Mouse (Mus musculus): ENCODE results near the gene Tmem229b. TPM values are rescaled to one million over a fixed set of nuclear protein-coding genes. Genes with fewer than 3 reads are reported as not detected.
"Not testable (repeated sequence)": the region's sequence is repeated elsewhere in the genome, so short reads cannot be mapped to it uniquely, and the experiment has no call there.

Gene Tmem229b
- total RNA-seq, 2 experiments from 2014 or later = 3.6 to 4.3 TPM

- DNase-seq = peak; percentile 63 to 64
Observed at GRCm38 (mm10) chr12:79006478-79007125, 825 bp downstream of the Tmem229b start.

DNA sequence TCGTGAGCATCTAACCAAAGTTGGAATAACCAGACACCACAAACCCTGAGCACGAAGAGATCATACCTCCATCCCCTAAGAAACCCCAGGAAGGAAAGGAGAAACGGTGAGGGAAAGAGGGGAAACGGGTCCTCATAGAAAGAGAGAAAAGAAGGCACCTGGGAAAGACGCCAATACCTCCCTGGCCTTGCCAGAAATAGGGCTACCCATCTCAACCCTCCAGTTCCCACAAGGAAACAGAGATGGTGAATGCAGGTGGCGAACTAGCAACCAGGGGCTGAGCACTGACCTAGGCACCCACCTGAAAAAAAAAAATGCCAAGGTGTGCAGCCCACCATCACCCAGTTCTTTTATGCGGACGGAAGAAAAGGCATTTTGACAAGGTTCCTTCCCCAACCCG lies 1.4 kb downstream of the Tmem229b start:
- no peak for DNase-seq

GRCm38 (mm10) chr12:79005456-79005855 lies 2.0 kb downstream of the Tmem229b start:
- DNase-seq = no peak

DNA sequence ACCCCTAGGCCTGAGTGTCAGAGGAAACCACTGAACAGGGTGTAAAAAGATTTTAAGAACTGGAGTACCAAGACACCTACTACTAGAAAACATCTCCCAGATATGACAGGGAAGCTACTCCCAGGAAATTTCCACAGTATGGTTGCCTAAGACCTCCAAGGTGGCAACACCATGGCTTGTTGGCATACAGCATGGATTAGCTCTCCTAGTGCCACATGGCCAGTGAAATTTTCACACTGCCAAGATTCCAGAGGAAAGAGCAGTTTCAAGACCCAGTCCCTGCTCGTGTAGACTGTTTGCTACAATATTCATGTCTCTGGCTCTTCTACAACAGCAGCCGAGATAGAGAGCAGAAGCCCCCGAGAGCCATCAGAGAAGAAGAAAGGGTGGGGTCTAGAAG lies 4.4 kb downstream of the Tmem229b start:
- DNase-seq = no peak

GRCm38 (mm10) chr12:79002406-79002805 lies 5.0 kb downstream of the Tmem229b start:
- no peak for DNase-seq

GRCm38 (mm10) chr12:78996711-78997110 lies 10.7 kb downstream of the Tmem229b start:
- no peak for DNase-seq

DNA sequence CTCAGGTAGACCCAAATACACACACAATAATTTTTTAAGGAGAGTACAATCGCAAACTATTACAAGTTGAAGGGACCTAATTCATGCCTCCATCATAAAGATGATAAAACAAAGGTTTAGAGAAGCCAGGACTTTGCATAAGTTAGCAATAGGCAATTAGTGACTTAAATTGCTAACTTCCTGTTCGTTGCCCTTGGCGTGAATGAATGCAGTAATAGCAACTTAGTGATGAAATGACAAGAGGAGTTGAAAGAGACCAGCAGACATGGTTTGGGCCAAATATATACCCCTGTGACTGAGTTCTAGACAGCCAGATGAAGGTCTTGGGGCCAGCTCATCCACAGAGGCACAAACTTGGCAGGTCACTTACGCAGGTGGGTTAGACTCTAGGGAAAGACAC lies 11.2 kb downstream of the Tmem229b start:
- DNase-seq = no peak

GRCm38 (mm10) chr12:78987581-78988081 lies 19.8 kb downstream of the Tmem229b start:
- peak in 1 of 2 experiments; percentile 10 for DNase-seq

DNA sequence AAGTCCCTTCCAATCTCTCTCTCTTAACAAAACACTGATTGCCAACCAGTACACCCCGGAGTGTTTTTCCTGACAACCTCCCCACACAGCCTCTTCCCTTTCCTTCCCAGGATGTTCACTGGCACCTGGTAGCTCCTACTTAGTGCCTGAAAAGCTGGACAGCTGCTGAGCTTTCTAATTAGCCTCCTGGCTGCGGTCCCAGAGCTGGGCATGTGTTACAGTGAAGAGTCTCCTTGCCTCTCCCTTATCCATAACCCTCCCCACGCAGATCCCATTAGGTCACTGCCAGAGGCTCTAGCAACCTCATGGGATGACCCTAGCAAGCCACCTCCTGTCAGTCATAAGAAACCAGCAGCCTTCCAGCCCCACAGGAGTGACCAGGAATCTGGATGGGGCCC lies 23.4 kb downstream of the Tmem229b start:
- peak; percentile 75 for DNase-seq

DNA sequence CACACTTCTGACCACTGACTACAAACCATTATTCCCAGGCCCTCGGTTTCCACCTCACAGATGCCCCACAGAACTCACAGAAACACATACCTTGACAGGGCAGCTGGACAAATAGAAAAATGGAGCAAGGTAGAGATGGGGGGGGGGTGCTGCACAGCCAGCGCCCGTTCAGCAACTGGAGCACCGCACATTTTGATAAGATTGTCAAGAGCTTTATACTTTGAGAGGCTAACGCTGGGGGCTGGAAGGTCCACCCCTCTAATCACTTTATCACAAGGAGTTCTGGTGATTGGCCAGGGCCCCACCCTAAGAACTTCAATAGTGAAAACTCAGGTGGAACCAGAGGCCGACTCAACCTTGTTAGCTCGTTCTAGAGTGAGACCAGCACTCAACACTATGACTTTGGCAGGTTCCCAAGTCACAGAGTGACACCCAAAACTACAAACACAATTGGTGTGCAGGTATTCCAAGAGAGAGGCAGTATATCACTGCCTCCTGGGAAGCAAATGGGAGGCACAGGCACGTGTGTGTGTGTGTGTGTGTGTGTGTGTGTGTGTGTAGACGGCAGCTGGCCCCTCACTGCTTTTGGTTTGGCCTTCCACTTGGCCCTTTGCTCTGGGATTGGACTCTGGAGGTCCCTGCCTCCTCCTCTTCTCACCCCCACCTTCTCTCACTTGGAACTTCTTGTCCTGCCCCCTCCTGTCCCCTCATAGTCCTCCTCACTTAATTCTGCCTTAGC lies 24.0 kb downstream of the Tmem229b start:
- DNase-seq = no peak

GRCm38 (mm10) chr12:78981938-78982825 lies 25.2 kb downstream of the Tmem229b start:
- DNase-seq = peak in 1 of 2 experiments; percentile 16

DNA sequence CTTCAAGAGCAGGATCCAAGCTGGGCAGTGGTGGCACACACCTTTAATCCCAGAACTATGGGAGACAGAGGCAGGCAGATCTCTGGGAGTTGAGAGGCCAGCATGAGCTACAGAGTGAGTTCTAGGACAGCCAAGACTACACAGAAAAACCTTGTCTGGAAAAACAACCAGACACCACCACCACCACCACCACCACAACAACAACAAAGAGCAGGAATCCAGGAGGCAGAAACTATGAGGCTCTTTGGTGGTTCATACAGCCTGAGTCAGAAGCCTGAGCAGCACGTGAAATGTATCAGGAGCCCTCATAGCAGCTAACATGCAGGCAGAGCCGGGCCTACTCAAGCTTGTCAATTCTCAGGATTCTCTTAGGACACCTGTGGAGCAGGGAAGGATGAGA lies 26.3 kb downstream of the Tmem229b start:
- DNase-seq = no peak

DNA sequence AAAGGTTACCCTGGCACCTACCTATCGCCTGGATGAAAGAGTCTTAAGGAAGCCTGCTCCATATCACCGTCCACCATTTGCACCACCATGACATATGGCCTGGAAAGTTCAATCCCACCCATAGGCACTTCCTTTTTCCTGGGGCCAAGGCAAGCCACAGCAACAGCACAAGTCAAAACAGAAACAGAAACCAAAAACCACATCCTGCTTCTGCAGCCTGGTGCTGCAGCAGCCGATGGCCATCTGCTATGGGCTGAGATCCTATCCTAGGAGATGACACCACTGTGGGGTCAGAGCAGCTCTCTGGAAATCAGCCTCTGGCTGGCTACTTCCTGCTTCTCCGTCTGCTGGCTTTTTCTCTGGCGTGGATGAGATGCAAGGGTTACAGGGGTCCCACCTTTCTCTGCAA lies 26.7 kb downstream of the Tmem229b start:
- peak; percentile 52 to 85 for DNase-seq

GRCm38 (mm10) chr12:78977552-78977951 lies 29.9 kb downstream of the Tmem229b start:
- DNase-seq = no peak

GRCm38 (mm10) chr12:78977078-78977477 lies 30.3 kb downstream of the Tmem229b start:
- no peak for DNase-seq

DNA sequence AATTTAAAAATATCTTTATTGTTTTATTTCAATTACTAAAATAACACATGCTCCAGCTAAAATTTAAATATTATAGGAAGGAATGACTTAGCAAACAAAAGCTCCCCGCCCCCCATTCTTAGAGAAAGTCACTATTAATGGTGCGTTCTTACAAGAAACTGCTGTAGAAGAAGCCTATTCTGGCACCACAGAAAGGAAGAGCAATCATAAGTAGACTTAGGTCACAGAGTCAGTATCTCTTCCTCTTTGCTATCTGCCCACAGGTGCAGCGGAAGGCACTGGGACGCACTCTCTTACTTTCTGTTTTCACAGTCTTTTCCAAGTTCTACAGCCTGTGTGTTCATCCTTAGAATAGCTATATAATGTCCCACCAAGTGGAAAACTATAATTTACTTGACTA lies 31.6 kb downstream of the Tmem229b start:
- DNase-seq = no peak

DNA sequence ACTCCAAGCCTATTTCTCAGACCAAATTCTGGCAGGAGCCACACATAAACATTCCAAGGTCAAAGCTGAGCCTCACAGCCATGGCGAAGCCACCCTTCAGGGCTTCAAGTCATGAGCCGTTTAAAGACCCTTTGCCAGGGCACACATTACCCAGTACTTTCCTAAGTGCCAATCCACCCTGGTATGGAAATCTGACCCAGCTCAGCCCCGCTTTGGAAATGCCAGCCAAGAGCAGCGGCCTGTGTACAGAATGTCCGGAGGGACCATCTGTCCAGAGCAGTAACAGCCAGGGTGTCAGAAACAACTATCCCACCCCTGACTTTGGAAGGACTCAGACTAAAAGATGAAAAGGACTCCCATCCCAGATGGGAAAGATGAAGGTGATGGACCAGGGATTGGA lies 32.7 kb downstream of the Tmem229b start:
- no peak for DNase-seq

- DNase-seq = no peak
Observed at GRCm38 (mm10) chr12:78973779-78974178, 33.6 kb downstream of the Tmem229b start.

DNA sequence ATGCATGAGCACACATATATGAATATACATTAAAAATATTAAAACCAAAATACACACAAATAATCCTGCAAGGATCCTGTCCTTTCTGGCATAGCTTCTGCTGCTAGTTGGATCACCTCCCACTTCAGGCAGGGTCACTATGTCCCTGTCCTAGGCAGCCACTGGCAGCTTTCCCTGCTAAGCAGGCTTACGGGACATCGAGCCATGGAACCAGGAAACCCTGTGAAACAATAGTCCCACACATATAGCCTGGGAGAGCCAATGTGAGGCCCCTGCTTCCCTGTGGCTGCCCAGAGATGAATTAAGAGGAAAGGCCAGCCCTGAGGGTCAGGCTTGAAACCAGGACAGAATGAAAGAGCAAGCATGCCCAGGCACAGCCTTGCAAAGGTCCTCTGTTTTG lies 35.8 kb downstream of the Tmem229b start:
- DNase-seq = peak; percentile 57 to 71

DNA sequence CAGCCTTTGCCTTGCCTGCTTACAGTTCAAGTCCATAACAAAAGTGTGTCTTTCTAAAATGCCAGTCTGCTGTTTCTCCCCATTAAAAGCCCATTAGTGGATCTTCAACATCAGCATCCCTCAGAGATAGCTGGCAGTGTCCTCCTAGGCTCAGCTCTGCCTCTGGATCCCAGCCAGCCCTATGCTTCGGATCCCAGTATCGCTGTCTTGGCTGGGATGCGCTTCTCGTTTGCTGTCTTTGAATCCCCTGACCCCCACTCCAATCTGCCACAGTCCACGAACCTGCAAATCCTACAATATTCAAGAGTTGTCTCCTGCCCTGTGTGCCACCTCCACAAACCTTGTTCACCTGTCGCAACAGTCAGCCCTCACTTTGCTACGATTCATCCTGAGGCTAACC lies 36.7 kb downstream of the Tmem229b start:
- DNase-seq = no peak

DNA sequence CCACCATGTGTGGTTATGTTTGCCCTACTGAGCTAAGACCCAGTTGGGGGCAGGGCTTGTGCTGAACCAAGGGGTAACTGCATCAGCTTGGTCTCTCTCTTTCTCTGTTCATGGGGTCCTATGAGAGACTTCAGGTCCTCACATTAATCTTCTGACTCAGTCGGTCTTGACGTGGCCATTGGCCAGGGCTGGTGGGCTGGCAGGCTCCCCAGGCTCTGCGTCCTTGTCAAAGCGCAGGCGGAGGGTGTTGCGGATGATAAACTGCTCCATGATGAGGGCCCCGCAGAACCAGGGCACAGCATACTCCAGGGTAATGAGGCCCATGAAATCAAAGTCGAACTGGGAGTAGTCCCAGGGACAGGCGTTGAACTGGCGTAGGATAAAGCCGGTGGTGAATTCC lies 42.9 kb downstream of the Tmem229b start:
- DNase-seq = not testable (repeated sequence)

GRCm38 (mm10) chr12:78956405-78956804 lies 51.0 kb downstream of the Tmem229b start:
- no peak for DNase-seq

DNA sequence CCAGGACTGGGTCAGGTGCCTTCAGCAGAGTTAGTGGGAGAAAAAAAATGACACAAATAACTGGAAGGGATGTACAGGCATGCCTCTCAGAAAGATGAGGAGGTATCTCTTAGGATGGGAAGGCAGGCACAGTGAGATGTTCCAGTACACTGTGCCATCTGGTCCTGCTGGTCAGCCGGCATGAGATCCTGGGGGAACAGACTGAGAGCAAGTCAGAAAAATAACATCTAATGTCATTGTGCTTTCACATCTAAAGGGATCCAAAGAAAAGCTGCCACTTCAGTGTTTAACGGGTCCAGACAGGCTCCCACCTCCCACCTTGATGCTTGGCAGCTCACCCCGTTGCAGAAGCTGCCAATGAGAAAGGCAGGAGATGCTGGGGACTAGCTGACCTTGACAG lies 54.9 kb downstream of the Tmem229b start:
- no peak for DNase-seq

All from heart, adult 18-20 months (tissue).